Mouse (Mus musculus): ENCODE data around the gene 1700017B05Rik.

1700017B05Rik gene

DNA sequence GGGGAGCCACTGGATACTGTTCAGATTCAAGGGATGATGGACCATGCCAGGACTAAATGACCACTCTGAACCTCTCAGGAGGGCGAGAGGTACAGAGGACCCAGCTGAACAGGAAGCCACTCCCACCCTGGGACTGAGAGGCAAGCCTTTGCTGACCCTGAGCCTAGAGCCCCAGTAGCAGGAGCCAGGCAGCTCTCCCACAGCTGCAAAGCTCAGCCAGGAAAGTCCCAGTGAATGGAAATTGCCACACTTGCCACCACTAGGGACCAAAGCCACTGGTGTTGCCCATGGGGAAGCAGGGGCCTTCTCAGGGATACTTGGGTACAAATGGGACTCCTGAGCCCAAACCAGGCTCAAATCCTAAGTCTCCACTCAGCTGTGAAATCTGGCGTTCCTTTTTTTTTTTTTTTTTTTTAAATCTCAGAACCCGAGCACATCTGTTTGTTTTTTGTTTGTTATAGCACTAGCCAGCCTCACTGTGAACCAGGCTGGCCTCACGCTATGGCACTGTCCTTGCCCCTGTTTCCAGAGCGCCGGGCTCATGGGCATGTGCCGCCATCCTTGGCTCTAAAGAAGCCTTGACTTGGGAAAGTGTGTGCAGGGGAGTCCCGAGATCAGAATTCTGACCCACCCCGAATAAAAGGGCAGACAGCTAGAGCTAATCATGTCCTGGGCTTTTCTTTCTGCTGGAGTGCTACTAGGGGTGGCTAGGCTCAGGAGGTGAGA lies 9.6 kb upstream of the 1700017B05Rik start:
- DNase-seq = no peak

DNA sequence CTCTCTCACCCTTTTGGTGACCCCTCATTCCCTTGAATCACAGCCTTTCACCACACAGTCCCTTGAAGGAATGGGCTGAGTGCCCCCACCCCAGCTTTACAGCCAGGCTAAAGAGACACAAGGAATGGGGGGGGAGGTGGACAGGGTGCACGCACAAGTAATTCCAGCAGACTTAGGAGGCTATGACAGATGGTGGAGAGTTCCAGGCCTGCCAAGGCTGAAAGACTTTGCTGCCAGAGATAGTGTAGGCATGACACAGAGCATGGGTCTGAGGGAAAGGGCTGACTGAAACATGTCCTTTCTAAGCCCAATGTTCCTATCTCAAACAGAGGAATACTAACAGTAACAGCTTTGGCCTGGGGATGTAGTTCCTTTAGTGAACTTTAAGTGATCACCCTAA lies 8.7 kb upstream of the 1700017B05Rik start:
- DNase-seq = no peak

DNA sequence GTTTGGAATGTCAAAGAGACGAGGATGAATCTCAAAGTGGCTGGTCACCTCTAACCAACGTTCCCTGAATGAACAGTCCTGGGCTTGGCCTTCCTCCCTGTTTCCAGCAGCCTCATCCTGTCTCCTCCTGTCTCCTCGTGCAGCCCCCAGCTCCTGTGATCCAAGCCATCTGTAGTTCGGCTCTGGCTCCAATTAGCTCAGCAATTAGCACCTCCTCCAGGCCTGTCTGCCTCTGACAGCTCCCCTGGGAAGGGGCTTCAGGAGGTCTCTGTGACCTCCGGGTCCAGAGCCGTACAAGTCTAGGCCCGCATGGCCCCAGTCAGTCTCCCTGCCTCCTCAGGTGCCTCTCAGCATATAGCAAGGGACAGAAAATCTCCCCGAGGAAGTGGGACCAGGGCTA lies 8.0 kb upstream of the 1700017B05Rik start:
- no peak for DNase-seq

DNA sequence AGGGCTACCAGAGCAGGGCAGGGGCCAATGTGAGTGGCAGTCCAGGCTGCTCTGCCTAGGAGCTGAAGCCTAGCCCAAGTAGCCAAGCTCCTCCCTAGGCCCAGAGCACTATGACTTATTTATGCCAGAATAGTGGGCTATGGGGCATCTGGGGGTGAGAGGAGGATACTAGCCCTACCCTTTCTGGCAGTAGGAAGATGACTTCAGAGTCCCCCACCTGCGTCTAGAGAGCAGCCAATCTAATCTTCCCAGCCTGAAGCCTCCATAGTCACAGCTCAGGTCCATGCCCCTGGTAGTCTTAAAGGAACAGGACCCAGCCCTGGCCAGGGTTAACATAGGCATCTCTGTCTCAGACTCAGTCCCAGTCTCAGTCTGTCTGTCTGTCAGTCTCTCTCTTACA lies 7.0 kb upstream of the 1700017B05Rik start:
- DNase-seq = no peak

DNA sequence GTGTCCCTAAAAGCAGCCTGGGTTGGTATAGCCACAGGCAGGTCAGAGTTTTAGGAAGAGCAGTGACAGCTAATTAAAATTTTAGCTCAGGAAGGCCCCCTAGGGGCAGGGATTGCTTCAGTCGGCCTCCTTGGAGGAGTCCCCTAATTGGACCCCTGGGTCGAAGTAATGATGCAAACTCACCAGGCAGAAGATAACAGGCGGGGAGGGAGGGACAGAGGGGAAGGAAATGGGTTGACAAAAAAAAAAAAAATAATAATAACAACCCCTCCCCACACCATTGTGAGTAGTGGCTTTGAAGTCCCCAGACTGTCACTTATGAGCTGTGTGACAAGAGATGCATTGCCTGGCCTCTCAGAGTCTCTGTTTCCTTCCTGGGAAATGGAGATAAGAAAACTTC lies 6.2 kb upstream of the 1700017B05Rik start:
- DNase-seq = no peak

DNA sequence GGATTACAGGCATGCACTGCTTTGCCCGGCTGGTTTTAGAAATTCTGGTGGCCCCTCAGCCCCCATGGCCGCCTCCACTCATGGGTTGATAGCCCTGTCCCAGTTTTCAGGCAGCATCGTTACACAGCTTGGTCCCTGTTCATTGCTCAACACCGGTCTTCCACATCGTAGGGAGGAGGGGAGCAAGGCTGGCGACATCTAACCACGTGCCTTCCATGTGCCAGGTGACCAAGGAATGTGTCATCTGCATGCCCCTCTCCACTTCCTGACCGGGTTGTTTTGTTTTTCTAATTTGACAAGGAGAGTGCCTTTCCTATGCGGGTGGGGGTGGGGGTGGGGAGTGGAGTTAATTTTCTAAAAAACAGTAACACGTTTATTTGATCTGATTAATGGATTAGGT lies 5.7 kb upstream of the 1700017B05Rik start:
- no peak for DNase-seq

DNA sequence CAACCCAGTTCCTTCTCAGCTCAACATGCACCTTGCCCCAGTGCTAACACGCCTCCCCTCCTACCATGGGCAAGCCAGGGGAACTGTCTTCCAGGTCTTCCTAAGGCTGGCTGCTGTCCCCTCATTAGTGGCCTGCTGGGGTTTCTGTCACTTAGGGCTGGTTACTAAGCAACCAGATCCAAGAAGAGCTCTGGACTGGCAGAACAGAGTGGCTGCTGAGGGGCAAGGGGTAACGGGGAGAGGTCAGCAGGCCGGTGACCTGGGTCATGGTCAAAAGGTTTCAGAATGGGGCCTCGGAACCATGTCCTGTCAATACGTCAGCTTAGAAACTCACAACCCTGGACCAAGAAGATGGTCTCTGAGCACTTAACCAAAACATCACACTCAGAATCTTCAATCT lies 5.0 kb upstream of the 1700017B05Rik start:
- no peak for DNase-seq

DNA sequence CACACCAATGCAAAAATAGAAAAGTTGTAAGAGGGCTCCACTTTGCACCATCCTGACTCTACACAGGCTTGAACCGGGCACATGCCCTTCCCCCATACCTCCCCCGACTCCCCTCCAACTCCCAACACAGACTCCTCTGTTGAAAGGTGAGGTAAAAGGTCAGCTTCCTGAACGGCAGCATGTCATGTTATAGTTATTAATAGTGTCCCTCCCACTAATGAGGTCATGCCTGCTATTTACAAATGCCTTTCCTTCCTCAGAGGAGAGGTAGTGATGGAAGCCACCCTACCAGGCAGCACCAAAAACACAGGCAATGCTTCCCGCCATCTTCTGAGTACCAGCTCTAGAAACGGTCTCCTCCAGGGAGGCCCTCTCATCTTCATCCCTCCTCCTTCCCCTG lies 2.7 kb upstream of the 1700017B05Rik start:
- no peak for DNase-seq

DNA sequence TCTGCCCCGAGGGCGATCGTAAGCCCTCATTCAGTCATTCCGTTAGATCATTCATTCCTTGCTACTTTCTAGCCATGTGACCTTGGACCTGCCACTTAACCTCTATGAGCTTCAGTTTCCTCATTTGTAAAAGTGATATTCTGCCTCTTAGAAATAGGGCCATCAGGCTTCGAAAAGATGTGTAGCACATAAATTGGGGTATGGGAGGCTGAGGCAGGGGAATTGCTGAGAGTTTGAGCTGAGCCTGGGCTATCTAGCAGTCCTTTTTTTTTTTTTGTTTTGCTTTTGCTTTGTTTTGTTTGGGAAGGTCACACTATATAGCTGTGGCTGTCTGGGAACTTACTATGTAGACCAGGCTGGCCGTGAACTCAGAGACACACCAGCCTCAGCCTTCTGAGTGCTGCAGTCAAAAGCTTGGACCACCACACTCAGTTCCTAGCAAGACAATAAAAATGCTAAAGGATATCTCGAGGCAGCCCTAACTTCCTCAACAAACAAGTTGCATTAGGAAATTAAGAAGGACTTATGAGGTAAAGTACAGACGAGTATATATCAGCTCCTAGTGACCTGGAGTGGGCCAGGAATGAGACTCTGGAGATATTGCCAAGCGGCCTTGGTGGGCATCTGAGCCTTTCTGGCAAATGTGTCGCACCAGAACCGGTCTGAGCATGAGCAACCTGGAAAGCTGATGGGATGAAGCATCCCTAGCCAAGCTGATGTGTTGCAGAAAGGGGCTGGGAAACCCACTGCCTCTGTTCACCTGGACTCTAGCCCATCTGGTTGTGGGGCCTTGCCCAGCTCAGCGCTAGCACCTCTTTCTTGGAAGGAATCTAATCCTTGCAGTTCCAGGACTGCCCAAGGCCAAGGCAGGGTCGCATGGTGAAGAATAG lies 628 bp upstream of the 1700017B05Rik start:
- no peak for DNase-seq

DNA sequence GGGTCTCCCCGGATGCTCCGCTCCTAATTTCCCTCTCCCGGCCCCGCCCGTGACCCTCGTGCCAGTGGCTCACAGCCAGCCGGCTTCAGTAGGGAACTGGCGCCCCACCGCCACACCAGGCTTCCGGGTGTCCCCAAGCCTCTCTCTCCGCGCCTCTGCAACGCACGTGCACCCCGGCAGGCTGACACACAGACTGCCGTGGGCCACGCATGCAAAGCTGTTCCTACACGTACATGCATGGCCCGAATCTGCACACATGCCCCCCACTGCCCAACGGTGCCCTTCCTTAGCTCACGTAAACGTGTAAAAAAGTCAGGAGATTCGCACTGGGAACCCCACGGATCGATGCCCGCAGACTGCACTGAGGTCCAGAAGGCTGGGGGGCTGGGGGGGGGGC lies 898 bp downstream of the 1700017B05Rik start:
- DNase-seq = peak; percentile 64 to 74

DNA sequence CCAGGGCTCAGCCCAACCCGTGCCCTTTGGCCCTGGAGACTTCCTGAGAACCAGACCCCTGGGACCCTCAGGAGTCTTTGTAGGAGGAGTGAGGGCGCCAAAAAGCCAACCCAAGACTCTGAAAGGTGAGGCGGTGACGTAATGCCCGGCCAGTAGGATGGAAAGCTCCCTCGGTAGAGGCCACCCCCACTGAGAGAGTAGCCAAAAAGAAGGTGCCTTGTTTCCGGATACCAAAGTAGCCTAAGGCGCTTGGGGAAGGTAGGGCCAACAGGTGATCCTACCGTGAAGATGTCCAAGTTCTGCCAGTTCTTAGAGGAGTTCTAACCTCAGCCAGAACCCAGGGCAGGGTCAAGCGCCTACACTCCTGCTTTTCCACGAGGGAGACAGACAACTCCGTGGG lies 1.5 kb downstream of the 1700017B05Rik start:
- no peak for DNase-seq

DNA sequence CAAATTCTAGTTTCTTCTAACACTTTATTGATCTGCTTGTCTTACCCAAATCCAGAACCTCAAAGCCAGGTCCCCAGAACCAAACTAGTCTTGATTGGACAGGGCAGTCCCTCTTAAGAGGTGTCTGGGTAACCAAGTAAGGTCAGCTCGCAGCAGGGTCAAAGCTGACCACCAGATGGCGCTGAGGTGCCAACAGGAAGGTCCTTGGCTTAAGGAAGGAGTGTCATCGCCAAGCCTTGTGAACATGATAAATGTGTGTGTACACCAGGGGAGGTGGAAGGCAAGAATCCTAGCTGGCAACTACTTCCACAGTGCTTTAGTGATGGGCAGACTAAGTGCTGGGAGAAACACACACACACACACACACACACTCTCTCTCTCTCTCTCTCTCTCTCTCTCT lies 2.7 kb downstream of the 1700017B05Rik start:
- peak; percentile 93 to 99 for DNase-seq

DNA sequence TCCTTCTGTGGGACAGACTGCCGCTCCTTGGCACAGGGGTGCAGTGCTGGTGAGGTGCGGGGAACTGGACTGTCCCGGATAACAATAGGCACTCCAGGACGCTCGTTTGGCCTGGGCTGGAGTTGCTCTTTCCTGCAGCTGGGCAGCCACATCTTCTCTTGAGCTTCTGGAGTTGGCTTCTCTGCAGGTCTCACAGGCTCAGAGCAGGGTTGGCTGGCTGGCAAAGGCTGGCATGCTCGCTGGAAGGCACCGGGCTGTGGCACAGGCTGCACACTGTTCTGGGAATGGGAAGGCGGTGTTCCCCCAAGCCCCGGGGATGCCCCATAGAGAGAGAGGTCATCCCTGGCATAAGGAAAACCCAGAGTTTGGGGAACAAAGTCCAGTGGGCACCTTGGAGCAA lies 4.8 kb downstream of the 1700017B05Rik start:
- DNase-seq = no peak

DNA sequence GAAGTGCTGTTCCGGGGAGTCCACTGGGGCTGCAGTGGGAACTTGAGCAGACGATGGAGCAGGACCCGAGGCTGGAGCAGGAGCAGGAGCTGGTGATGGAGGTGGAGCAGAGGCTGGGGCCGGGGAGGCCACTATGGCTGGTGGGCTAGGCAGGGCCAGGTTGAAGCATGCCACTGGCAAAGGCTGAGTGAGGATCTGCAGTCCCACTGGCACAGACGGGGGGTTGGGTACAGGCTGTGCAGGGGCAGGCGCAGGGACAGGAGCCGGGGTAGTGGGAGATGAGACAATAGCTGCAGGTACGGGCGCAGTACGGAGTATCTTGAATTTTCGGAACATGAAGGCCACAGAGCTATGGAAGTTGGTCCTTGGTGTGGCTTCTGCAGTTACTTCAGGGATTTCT lies 5.6 kb downstream of the 1700017B05Rik start:
- DNase-seq = no peak

DNA sequence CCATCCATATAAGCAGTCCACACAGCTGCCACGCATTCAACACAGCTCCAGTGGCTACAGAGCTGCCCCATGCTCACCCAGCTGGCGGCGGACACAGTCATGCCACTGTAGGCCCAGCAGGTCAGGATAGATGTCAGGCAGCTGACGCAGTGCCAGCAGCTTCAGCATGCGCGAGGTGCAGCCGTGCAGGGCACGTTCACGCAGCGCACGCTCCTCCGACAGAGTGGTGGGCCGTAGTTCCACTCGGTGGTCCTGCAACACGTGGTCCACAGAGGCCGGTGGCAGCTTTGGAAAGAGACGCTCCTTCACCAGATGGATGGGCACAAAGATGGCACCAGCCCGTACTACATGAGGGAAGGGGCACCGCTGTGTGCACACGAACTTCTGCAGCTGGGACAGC lies 6.1 kb downstream of the 1700017B05Rik start:
- DNase-seq = no peak

DNA sequence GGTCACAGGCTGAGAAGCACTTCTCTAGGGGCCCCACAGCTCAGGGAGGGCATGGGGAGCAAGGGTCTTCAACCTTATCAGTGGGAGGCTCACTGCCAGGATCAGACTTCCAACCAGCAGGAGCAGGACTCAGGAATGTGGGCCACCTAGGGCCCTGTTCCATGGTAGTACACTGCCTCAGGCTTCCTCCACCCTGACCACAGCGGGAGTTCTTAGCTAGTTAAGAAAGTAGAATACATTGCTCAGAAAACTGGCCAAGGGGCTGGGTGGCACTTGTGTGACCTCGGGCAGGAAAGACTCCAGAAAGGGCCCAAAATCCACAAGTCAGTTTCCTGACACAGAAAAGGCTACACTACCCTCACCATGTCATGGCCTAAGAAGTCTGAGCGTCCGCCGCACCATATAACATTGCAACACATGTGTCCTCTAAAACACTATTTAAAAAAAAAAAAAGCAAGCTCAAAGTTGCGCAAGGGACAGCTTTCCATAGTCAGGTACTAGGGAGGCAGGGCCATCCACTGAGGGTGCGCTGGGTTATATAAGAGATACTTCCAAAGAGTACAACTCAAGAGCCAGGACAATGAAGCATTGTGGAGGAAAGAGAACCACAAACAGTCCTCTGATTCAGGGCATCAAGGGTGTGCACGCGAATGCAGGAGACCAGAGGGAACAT lies 7.5 kb downstream of the 1700017B05Rik start:
- DNase-seq = no peak

DNA sequence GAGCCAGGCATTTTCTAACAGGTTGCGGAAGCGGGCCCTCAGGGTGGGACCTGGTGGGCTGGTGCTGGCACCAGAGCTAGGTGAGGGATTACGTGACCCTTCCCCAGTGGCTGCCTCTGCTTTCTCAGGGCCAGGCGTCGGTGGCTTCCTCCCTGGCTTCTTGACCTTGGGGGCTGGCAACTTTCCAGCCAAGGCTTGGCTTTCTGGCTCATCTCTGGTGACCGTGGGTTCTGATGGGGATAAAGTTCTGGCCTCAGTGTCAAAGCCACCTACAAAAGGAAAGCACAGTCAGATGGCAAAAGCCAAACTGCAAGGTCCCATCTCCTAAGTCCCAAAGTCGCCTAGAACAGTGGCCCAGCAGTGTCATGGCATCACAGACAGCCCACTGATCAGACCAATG lies 8.4 kb downstream of the 1700017B05Rik start:
- DNase-seq = peak; percentile 65 to 68

DNA sequence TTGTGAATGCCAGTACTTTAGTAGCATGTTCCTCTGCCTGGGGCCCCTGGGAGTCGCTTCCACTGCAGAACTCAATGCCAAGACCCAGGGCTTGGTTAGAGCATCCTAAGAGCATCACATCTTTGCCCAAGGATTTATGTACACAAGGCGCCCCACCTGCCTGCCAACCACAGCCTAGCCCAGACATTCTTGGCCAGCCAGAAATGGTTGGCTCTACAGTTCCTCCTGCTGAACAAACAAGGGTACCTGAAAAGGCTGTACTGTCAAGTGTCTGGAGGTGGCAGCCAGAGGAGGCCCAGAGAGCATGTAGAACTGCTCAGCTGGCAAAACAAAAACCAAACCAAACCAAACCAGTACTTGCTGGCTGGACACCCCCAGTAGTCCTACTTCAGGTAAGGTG lies 11.3 kb downstream of the 1700017B05Rik start:
- DNase-seq = no peak

DNA sequence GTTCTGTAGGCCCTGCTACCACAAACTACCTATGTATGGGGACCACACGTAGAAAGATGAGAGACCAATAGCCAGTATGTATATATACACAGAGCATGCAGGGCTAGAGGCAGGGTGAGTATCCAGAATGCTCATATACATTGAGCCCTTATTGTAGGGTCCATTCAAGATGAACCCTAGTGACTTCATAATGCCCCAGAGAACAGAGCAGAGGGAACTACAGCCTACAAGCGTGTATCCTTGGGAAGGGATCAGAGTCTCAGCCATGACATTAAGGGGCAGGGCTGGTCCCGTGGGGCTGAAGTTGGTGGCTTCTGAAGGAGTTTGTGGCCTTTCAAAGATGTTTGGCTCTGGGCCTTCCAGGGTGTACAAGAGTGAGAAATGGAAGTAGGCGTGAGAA lies 12.4 kb downstream of the 1700017B05Rik start:
- DNase-seq = no peak

DNA sequence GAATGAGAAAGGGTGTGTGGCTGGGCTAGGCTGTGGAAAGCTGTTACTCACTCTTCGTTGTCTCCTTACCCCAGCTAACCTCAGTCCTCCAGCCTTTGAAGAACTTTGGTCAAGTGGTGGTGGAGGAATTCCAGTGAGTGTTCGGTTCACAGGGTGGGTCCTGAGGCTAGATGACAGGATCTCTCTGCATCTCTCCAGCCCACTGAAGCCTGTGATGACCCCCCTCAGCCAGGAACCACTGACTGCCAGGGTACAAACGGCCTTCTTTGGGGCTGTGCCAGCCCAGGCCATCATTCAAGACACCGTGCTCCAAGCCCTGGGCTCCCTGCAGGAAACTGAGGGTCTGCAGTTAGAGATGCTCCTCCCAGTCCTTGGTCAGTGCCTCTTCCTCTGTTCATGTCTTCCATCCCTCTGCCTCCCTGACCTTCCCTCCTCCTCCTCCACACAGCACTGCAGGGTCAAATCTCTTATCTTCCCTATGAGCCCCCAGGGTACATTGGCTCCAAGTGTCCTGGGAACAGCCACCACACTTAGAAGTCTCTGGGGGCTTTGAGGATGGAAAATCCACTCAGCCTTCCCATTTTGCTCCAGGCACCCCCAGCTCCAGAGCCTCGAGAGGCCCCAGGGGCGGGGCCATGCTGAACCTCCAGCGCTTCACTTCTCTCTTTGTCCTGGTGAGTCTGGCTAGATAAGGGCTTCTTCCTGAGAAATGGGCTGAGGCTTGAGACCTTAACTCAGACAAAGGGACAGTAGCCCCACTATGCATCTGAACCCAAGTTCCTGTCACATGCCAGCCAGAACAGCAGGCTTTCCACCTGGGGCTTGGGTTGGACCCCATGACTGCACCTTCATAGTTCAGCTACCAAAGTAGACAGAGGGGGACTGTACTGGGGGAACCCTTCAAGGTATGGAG lies 14.1 kb downstream of the 1700017B05Rik start:
- DNase-seq = peak; percentile 39 to 74

DNA sequence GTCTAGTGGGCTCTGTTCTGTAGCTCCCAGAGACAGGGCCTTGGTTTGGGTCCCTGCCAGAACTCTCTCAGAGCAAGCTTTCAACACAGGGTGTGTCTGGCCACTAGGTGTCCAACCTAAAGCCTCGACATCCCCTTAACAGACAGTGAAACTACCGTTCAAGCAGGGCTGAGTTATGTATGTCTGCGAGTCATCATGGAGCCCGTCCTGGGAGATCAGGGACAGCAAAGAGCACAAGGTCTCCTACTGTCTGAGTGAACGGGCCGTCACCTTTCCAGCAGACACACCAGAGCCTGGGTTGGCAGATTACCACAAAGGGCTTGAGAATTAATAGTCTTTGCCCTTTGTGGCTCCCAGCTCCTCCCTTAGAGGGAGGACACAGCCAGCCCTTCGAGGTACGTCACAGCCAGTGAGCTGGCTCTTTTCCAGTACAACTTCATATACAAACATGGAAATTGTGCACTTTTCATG lies 15.2 kb downstream of the 1700017B05Rik start:
- peak; percentile 72 to 83 for DNase-seq

DNA sequence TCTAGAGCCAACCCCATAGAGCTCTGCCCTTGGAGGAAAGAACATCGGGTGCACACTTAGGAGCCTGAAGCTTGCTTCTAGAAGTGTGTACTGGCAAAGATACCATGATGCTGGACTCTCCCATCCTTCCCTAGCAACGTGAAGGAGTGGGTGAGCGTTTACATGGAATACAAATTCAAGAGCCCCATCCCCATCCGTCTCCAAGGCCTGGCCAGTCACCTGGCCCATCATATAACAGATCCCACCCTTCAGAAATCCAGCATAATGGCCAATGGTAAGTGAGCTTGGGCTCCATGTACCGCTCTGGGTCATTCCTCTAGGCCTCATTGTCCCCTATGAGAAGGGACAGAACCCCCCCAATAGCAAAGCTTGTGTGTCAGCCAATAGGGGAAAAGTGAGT lies 15.9 kb downstream of the 1700017B05Rik start:
- DNase-seq = no peak
